Mouse (Mus musculus): ENCODE results near the gene Serping1. TPM values are rescaled to one million over a fixed set of nuclear protein-coding genes. Genes with fewer than 3 reads are reported as not detected.

Gene Serping1
- total RNA-seq, 2 experiments from 2014 or later: 78.6 to 115 TPM

DNA sequence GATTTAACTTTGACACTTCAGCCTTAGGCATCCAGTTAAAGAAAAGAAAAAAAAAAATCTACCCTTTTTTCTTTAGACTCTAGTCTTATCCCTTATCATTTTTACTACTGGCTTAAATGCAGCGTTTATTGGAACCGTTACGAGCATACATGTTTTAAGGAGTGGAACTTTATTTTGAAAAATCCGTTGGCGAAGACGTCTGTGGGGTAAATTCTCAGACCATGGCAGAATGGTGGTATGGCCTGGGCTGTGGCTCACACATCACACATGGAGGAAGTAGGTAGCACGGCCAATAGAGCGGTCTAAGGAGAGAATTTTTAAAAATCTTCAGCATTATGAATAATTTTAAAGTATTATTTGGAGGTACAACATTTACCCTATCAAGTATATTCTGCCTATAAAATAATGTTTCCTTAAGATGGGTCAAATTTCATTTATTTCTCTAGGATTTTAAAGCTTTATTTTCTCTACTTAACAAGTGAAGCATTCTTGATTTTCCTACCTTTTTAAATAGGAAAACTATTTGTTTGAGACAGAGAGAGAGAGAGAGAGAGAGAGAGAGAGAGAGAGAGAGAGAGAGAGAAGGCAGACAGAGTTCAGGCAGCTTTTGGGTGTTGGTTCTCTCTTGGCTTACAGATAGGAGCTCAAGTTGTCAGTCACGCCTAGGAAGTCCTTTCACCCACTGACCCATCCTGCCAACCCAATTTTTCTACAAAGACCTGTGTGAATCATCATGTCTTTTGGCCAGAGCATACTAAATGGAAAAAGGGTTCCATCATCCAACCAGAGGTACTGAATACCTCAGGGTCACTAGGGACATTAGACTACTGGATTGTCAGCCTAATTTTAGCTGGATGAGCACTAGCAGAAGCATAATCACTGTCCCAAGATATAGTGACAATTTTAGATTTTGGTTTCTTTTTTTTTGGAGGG is 58.6 kb downstream of the Serping1 start:
- DNase-seq (ENCODE audit: low spot score in 2 of 2): no peak

DNA sequence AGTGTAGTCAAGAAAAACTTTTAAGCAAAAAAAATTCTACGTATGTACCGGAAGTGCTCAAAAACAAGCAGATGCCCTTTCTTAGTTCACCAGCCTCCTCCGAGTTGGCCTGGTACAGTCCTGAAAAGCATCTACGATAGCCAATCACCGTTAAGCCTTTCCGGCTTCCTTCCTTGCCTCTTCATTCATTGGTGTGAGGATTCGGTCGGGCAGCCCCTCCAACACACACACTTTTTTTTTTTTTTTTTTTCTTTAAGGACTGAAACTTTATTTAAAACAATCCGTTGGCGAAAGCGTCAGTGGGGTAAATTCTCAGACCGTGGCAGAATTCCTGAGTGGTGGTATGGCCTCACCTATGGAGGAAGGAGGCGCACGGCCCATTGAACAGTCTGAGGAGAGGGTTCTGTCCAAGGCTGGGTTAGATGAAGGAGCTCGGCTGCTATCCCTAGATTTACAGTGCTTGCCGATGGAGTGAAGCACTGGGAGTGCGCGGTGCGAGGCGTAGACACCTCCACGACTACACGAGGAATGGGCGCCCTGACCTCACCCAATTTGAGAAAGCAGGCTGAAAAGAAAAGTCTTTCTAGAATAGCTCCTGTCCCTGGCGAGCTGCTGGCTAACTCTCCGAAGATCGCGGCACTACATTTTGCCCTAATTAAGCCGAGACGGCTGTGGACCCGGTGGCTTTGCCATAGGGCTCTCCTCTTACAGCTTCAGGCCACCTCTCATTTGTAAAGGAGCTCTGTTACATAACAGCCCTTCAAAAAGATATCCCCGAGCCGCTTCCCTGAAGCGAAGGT is 59.5 kb downstream of the Serping1 start:
- peak; percentile 51 to 61 for DNase-seq (ENCODE audit: low spot score in 2 of 2)

Small RNA genes within 50 kb of the gene (microRNA-seq; reads per million reads assigned to microRNA genes)
- 2,956 to 4,367 reads per million in 2 experiments for gene Mir130a (ENCODE audit: borderline number of aligned reads in 2 of 2)

Other genes with a start within 250 kb of the Serping1 start
- 100 to 1,000 TPM; 123 to 129 TPM for gene Ctnnd1, start 124.7 kb downstream of the Serping1 start, total RNA-seq (2021)
- under 1 TPM in 1 of 2 experiments, not detected in 1; 0.10 TPM for gene Btbd18, start 116.4 kb downstream of the Serping1 start, total RNA-seq (2021)
- 10 to 100 TPM; 21.9 to 28.8 TPM for gene Selenoh, start 104.7 kb downstream of the Serping1 start, total RNA-seq (2021)
- gene Gm28635, start 97.4 kb downstream of the Serping1 start, total RNA-seq (2021): not detected
- gene Med19, start 97.0 kb downstream of the Serping1 start, total RNA-seq (2021): 10 to 100 TPM; 22.7 to 25.9 TPM
- 100 to 1,000 TPM; 146 to 179 TPM for gene Tmx2, start 96.3 kb downstream of the Serping1 start, total RNA-seq (2021)
- 10 to 100 TPM; 62.0 to 70.2 TPM for gene Zdhhc5, start 60.3 kb downstream of the Serping1 start, total RNA-seq (2021)
- 10 to 100 TPM; 13.4 to 15.3 TPM for gene Clp1, start 48.1 kb downstream of the Serping1 start, total RNA-seq (2021)
- gene Ypel4, start 41.4 kb downstream of the Serping1 start, total RNA-seq (2021): 1 to 10 TPM; 4.8 to 5.1 TPM
- gene Gm19426, start 31.8 kb downstream of the Serping1 start, total RNA-seq (2021): 1 to 10 TPM; 1.5 to 1.8 TPM
- 10 to 100 TPM; 17.6 to 26.4 TPM for gene Ube2l6, start 23.4 kb upstream of the Serping1 start, total RNA-seq (2021)
- gene Smtnl1, start 47.2 kb upstream of the Serping1 start, total RNA-seq (2021): under 1 TPM in 1 of 2 experiments, not detected in 1; 0.32 TPM
- gene Timm10, start 51.6 kb upstream of the Serping1 start, total RNA-seq (2021): 10 to 100 TPM; 45.8 to 59.0 TPM
- 1 to 10 TPM; 9.3 to 9.4 TPM for gene Slc43a1, start 63.4 kb upstream of the Serping1 start, total RNA-seq (2021)
- gene Rtn4rl2, start 111.3 kb upstream of the Serping1 start, total RNA-seq (2021): 1 to 10 TPM; 1.9 to 2.4 TPM
- gene Slc43a3, start 161.1 kb upstream of the Serping1 start, total RNA-seq (2021): 10 to 100 TPM; 61.3 to 67.3 TPM
- not detected for gene Prg2, start 205.0 kb upstream of the Serping1 start, total RNA-seq (2021)
- gene Prg3, start 212.8 kb upstream of the Serping1 start, total RNA-seq (2021): not detected